In genomic region chr1:74044421-74044820, GRCm38 (mm10) we compare ENCODE assay signal across 21 mouse cellular contexts.
DNase-seq lines count a peak whose midpoint lies in the region; ATAC-seq lines count a peak whose summit lies in the region.
"Had no signal": no experiment of that assay in that cellular context is flagged by ENCODE, and none has a peak within 500 bp of the region (broad histone marks: within the 10 kb centered on the region; RNA-seq: fewer than 3 reads in every experiment).

No protein-coding gene starts in this region.

- ATAC-seq in kidney, embryonic 14.5 days (ENCODE audit: low FRiP score, low TSS enrichment) = no peak
- ATAC-seq: forebrain, postnatal 0 days; Patski had no signal

- peaks cover 38% of the 10 kb centered on the region for H3K4me1 ChIP-seq in kidney, embryonic 14.5 days (ENCODE audit: control insufficient read depth, insufficient read depth, low read length)

- peak; percentile 74 for DNase-seq in gastrocnemius, adult 18-20 months (ENCODE audit: low spot score)
- DNase-seq in gastrocnemius, postnatal 4 days (ENCODE audit: low spot score in 2 of 2) = no peak
- peak; percentile 77 for DNase-seq in kidney, adult 18-20 months
- DNase-seq in adipocyte (ENCODE audit: low spot score) = peak; percentile 84
- DNase-seq in kidney, postnatal 36 days = peak; percentile 76 to 90
- no peak for DNase-seq in left cerebral cortex, adult 9 months (ENCODE audit: low spot score in 2 of 2)
- DNase-seq in left cerebral cortex, adult 18-20 months (ENCODE audit: low spot score in 2 of 2) = no peak
- DNase-seq: embryo, embryonic 11 days; forebrain, postnatal 0 days; gastrocnemius, postnatal 14 days; liver, postnatal 0 days; retina, postnatal 1 day; spleen, adult 18-20 months; thymus, postnatal 25 days had no signal

- no peaks in the 10 kb centered on the region for H3K36me3 ChIP-seq in kidney, embryonic 14.5 days (ENCODE audit: control insufficient read depth, insufficient read depth, low read length)
- H3K36me3 ChIP-seq: hindbrain, embryonic 13.5 days had no signal

- no peak overlapping the region for H3K27ac ChIP-seq in kidney, embryonic 14.5 days (ENCODE audit: low read depth, low read length)
- H3K27ac ChIP-seq: hindbrain, embryonic 13.5 days; limb, embryonic 12.5 days; stomach, postnatal 0 days had no signal

- no peak overlapping the region for H3K9ac ChIP-seq in kidney, embryonic 14.5 days (ENCODE audit: low read depth, low read length)
- H3K9ac ChIP-seq: forebrain, postnatal 0 days; hindbrain, embryonic 13.5 days; limb, embryonic 12.5 days; liver, postnatal 0 days had no signal

- H3K4me3 ChIP-seq in kidney, embryonic 14.5 days (ENCODE audit: low read length) = no peak overlapping the region
- H3K4me3 ChIP-seq: erythroblast, embryonic 14.5 days; hindbrain, embryonic 13.5 days; limb, embryonic 12.5 days; megakaryocyte, embryonic 14.5 days had no signal

- H3K9me3 ChIP-seq in kidney, embryonic 14.5 days (ENCODE audit: control insufficient read depth, low read length) = no peaks in the 10 kb centered on the region
- H3K9me3 ChIP-seq: hindbrain, embryonic 13.5 days; limb, embryonic 12.5 days; megakaryocyte, embryonic 14.5 days had no signal

- no peaks in the 10 kb centered on the region for H3K27me3 ChIP-seq in kidney, embryonic 14.5 days (ENCODE audit: control insufficient read depth, insufficient read depth, low read length)
- H3K27me3 ChIP-seq: hindbrain, embryonic 13.5 days; limb, embryonic 12.5 days; Patski had no signal

- 23% methylated on average over 1 of the region's 1 CpGs for WGBS in kidney, embryonic 14.5 days

- H3K4me2 ChIP-seq in kidney, embryonic 14.5 days (replicated peaks; ENCODE audit: low read depth, low read length) = no peak overlapping the region
- H3K4me2 ChIP-seq: hindbrain, embryonic 13.5 days; limb, embryonic 12.5 days had no signal

Comparison
In these comparisons a context has a peak if more than half of its experiments do, and no peak if none do; other contexts are left out.
1. DNase-seq: peak in gastrocnemius, adult 18-20 months (single experiment), kidney, adult 18-20 months (single experiment), adipocyte (single experiment) and kidney, postnatal 36 days (2 of 2); none in gastrocnemius, postnatal 4 days (0 of 2), left cerebral cortex, adult 9 months (0 of 2) and left cerebral cortex, adult 18-20 months (0 of 2).